Mouse (Mus musculus) cerebellum, postnatal 25 days (tissue): Measurements from ENCODE around the gene Cpsf4l.

Experiments
- DNase-seq, 2 experiments: peaks; one replicate each; pipeline ENCODE4 v3.0.0; 2021; ENCODE audit warnings: mixed read lengths in 2 of 2

The Cpsf4l gene

GRCm38 (mm10) chr11:113709731-113710256, at the start of gene Cpsf4l:
TSS of gene Cpsf4l (minus strand) at chr11:113710017.
- DNase-seq = no peak

GRCm38 (mm10) chr11:113758851-113759250, 49.0 kb upstream of the Cpsf4l start:
- no peak for DNase-seq

- DNase-seq = no peak
Measured at GRCm38 (mm10) chr11:113756578-113756977, 46.8 kb upstream of the Cpsf4l start.

DNA sequence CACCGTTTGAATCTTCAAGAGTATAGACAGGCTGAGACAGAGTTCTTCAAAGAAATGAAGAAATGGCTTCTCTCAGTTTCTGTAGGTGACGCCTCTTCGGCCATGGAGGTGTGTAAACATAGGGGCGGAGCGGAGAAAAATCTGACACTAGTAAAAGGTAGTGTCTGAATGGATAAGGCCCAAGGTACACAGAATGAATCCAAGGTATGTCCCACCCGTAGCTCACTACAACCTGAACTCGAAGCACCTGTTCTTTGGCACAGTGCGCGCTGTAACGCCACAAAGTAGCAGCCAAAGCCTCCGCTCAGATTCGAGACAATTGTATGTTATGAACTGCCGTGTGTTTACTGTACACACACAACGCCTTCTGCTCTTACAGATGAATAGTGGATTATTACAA, 46.1 kb upstream of the Cpsf4l start:
- no peak for DNase-seq

GRCm38 (mm10) chr11:113754845-113755244, 45.0 kb upstream of the Cpsf4l start:
- no peak for DNase-seq

GRCm38 (mm10) chr11:113752685-113753430, 43.0 kb upstream of the Cpsf4l start:
- DNase-seq = no peak

GRCm38 (mm10) chr11:113752158-113752661, 42.4 kb upstream of the Cpsf4l start:
- DNase-seq = no peak

DNA sequence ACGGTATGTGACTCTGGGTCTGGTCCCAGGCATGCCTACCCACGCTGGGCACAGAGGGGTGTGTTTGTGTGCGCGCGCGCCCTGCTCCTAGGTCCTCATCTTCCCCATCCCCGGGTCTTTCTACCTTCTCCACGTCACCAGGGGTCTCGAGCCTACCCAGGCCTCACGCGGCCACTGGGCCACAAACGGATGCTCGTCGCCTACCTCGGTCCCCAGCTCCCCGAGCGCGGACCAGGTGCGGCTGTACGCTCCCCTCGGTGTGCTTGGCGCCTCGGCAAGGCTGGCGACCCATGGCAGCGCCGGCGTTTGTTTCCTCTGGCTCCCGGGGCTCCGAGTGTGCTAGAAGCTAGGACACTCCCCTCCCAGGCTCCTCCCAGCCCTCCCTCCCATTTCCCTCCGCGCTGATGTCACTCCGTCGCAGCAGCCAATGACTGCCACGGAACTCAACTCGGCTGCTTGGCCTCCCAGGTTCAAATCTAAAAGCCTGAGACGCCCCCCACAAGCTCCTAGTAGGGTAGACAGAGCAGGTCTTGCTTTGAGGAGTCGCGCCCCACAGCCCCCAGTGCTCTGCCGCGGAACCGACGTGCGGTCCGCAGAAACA, 41.8 kb upstream of the Cpsf4l start, which contains the start of gene Cdc42ep4:
TSS of gene Cdc42ep4 (minus strand) at position 398 of the 601 bp plus-strand sequence.
- DNase-seq = peak; percentile 68 to 82

DNA sequence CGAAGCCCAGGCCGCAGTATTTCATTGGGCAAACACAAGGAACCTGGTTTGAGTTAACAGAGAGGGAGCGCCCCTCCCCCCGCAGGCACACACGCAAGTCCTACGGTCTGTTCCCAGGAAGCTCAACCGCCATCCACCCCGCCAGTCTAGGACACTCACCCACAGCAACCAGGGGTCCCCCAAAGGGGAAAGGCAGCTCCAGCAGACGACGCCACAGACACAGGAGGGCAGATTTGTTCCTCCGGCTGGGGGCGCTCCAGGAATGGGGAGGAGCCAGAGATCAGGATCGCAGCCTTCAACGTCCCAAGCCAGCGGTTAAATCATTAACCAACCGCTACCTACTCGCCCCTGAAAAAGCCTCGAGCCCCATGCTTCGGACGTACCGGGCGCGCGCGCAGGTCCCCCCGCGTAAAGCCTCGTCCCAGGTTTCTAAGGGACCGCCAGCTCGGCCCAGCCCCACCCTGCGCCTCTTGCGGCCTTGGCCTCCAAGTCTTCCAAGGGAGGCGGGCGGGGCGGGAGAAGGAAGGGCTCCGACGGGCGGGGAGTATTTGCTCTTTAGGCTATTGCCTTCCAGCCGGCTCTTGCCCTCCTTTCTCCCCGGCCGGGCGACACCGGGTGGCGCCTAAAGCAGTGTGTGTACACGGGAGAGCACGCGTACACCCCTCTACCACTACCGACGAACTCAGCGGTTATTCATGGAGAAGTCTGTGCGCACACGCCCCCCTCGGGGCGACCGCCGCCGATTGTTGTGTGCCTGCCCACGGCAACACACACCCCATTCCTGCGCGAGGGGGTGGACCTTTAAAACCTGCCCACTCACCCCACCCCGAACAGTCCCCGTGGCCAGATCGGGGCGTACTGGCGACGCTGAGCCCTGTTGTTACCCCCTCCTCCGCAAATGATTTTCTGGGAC, 41.0 kb upstream of the Cpsf4l start:
- DNase-seq = peak; percentile 51 to 59

DNA sequence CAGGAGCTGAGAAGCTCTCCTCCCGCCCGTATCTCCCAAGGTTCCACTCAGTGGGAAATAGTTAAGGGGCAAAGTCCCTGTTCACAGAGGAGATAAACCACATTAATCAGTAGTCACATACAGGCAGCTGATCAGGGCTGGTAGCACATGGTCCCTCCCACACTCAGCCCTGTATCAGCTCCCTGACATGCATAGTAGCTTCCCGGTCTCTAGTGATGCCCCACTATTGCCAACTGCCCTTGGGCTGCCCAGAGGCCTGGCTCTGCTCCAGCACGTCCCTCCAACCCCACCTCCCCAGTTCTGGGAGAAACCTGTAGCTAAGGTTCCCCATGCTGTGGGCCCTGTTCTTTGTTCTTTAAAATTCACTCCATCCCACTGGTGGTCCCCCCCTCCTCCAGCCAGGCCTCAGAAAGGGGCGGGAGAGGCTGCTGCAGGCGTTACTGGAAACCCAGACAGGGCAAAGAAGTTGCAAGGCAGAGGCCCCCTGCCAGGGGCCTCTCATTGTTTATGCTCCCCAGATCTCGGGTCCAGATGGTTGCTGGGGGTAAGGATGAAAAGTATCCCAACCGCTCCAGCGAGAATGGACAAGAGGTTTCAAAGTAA, 40.0 kb upstream of the Cpsf4l start:
- DNase-seq = no peak

- no peak for DNase-seq
Measured at GRCm38 (mm10) chr11:113748797-113749521, 39.1 kb upstream of the Cpsf4l start.

GRCm38 (mm10) chr11:113747725-113748380, 38.0 kb upstream of the Cpsf4l start:
- no peak for DNase-seq

DNA sequence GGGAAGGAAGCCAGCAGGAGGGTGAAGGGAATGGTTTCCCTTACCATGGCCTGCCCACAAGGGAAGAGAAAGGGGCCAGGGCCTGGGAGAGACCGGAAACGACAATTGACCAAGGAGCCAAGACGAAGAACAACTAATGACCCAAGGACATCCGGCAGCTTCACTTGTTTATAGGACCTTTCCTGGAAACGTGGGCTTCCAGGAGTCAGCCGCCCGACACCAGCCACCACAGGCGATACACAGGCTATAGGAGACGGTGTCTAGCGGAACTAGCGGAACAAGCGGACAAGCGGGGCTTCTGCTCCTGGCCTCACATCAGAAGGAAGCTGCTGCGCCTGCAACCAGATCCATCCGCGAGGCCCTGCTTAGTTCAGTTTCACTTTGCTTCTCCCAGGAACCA, 37.2 kb upstream of the Cpsf4l start:
- no peak for DNase-seq

- DNase-seq = no peak
Measured at GRCm38 (mm10) chr11:113745961-113746360, 36.1 kb upstream of the Cpsf4l start.

DNA sequence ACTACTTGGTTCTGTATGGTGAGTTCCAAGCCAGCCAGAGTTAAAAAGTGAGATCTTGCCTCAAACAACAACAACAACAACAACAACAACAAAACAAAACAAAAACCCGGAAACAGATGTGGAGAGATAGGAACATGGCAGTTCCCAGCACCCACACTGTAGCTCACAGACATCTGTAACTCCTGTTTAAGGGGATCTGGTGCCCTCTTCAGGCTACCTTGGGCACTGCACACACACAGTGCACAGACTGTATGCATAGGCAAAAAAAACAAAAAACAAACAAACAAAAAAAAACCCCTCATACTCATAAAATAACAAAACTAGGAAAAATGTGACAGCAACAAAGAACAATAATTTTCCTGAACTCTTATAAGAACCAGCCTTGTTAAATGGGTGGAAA, 33.2 kb upstream of the Cpsf4l start:
- no peak for DNase-seq

- DNase-seq = no peak
Measured at GRCm38 (mm10) chr11:113740100-113740499, 30.3 kb upstream of the Cpsf4l start.

GRCm38 (mm10) chr11:113739213-113739612, 29.4 kb upstream of the Cpsf4l start:
- no peak for DNase-seq

GRCm38 (mm10) chr11:113737912-113738311, 28.1 kb upstream of the Cpsf4l start:
- DNase-seq = no peak

DNA sequence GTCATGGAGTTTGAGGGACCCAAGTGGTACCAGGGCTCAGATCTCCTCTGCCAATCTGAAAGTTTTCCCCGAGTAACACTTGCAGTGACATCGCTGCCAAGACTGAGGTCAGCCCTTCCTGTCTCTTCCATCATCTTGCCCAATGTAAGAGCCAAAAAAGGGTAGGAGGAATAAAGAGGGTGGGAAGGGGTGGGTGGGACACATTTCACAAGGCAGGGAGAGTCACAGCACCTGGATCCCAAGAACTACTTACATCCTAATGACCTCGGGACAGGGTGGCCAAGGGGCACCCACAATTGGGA, 27.7 kb upstream of the Cpsf4l start:
- no peak for DNase-seq

DNA sequence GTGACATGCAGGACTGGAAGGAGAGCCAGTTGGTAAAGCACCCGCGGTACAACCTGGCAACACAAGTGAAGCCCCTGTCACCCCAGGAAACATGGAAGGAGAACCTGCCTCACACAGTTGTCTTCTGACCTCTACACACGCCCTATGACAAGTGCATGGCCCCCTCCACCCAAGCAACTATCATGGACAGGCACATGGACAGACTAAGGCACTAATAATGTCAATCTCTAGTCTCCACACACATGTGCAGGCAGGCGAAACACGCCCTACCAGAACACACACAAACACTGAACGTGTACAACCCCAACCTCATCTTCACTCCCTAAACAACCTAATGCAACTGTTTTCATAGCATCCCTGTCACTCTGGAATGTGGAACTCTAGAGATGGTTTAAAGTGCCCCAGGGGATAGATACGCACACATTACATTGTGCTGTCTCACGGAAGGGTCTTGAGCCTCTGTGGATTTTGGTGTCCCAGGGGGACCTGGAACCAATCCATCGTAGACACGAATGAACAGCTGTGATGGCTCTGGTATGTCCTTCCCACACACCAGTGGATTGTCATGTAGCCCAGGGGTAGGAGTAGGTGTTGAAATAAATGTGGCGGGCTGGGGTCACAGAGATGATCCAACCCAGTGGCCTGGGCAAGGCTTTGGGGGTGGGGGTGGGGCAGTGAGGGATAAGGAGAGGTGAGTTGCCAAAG, 27.2 kb upstream of the Cpsf4l start:
- no peak for DNase-seq

DNA sequence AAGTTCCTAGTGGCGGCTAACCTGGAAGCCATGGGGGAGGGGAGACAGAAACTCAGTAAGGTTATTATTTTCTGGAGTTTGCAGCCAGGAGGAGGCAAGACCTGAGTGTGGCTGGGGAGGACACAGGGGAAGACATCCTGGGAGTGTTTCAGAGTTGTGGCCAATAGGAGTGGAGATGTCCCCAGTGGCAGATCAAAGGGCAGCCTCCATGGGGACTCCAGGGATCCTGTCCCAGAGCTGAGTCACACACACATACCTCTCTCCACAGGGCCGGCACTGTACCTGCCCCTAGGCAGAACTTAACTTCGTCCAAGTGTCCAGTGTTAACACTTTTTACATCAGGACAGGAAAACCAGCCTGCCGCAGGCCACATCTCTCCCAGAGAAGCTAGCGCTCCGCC, 25.3 kb upstream of the Cpsf4l start:
- DNase-seq = no peak
